Mouse (Mus musculus): ENCODE measurements around the gene Dzip1.

The Dzip1 gene

GRCm38 (mm10) chr14:118829331-118830095 is 95.7 kb downstream of the Dzip1 start:
- peak; percentile 46 for DNase-seq

GRCm38 (mm10) chr14:118827283-118827904 is 97.9 kb downstream of the Dzip1 start:
- no peak for DNase-seq

DNA sequence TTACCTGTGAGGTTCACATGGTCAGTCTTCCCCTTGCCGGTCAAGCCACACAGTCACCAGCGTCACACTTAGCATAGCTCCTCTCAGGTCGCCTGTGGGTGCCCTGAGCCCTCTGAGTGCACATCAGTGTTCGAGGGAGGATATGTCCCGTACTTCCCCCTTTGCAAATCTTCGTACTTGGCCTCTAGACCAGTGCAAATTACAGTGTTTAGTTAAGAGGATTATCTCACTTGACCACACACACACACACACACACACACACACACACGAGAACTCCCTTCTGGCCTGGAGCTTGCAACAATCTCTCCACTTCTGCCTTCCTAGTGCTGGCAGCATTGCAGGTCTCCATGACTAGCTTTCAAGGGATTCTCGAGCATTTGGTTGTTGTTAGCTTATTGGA is 98.9 kb downstream of the Dzip1 start:
- DNase-seq, result no peak
